Mouse (Mus musculus): ENCODE results near the gene Cacna2d3. TPM values are rescaled to one million over a fixed set of nuclear protein-coding genes. Genes with fewer than 3 reads are reported as not detected.
A peak's percentile ranks its signal among the peaks of the same experiment; 100 is the strongest.

The Cacna2d3 gene
- polyA plus RNA-seq, 1 experiment from 2014 or later = 1.9 TPM

- Histone ChIP-seq H3K4me1 (peaks cover 27% of the 10 kb centered on the region), H3K9me3 (no peaks in the 10 kb centered on the region), H3K27ac (replicated peaks) (no peak overlapping the region), H3K27me3 (replicated peaks; ENCODE audit: low read depth, poor library complexity, severe bottlenecking) (no peaks in the 10 kb centered on the region), H3K36me3 (replicated peaks) (no peaks in the 10 kb centered on the region), H3K4me3 (no peak overlapping the region)
- DNase-seq (ENCODE audit: low spot score) = no peak
- WGBS = 87% methylated on average over 4 of the region's 4 CpGs
Observed at GRCm38 (mm10) chr14:29021295-29021694, 700.4 kb downstream of the Cacna2d3 start.

GRCm38 (mm10) chr14:29018316-29019000 is 703.2 kb downstream of the Cacna2d3 start:
- peaks cover 33% of the 10 kb centered on the region for H3K4me1 ChIP-seq
- no peak for DNase-seq (ENCODE audit: low spot score)
- WGBS = 31% methylated on average over 7 of the region's 7 CpGs
- H3K36me3 ChIP-seq (replicated peaks) = no peaks in the 10 kb centered on the region
- no peak overlapping the region for H3K4me3 ChIP-seq
- no peaks in the 10 kb centered on the region for H3K9me3 ChIP-seq
- H3K27ac ChIP-seq (replicated peaks) = no peak overlapping the region
- no peaks in the 10 kb centered on the region for H3K27me3 ChIP-seq (replicated peaks; ENCODE audit: low read depth, poor library complexity, severe bottlenecking)

DNA sequence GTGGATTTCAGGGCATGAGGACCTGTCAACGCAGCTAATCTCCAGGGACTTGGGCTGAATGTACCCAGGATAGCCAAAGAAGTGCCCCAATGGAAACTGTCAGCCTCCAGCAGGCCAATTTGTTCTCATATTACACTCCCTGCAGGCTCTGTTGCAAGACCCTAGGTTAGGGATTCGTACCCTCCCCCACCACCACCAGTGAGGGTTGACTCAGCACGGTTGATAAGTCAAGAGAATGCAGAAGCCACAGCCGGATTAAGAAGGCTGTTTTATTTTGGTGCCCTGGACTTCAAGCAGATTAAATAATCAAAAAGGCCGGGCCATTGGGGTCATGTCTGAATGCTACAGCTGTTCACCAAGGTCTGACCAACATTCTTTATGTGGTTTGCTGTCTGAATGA is 703.8 kb downstream of the Cacna2d3 start, which contains the start of gene Lrtm1:
Lrtm1 (plus strand) TSS at position 326 of the 400 bp plus-strand sequence.
- peak; percentile 72 for DNase-seq (ENCODE audit: low spot score)
- Histone ChIP-seq H3K27ac (replicated peaks) (peak within 1 kb of the TSS; percentile 51), H3K4me1 (peaks cover 33% of the 10 kb centered on the region), H3K4me3 (no peak within 1 kb of the TSS), H3K27me3 (replicated peaks; ENCODE audit: low read depth, poor library complexity, severe bottlenecking) (no peaks in the 10 kb centered on the region), H3K36me3 (replicated peaks) (no peaks in the 10 kb centered on the region), H3K9me3 (no peaks in the 10 kb centered on the region)
- 4% methylated on average over 5 of the region's 5 CpGs for WGBS

DNA sequence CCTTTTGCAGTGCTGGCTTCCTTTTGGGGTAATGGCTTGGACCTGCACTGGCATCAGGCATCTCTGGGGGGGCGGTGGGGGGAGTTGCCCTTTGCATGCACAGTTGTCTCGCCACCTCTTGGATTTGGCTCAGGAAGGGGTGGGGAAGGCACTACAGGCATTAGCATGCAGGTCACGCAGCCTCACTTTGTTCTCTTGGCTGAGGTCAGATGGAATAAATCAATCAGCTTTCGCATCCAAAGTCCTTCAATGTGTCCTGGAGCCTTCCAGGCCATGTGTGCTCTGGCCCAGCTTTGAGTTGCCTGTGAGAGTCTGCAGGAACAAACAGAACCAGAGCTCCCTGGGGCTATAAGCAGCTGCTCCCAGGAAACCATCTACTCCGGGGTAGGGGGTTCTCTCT is 705.8 kb downstream of the Cacna2d3 start:
- H3K36me3 ChIP-seq (replicated peaks) = no peaks in the 10 kb centered on the region
- peaks cover 33% of the 10 kb centered on the region for H3K4me1 ChIP-seq
- peak overlapping the region; percentile 12; the same call in 1 of the 2 replicates for H3K27ac ChIP-seq (replicated peaks)
- WGBS = 47% methylated on average over 5 of the region's 5 CpGs
- no peaks in the 10 kb centered on the region for H3K27me3 ChIP-seq (replicated peaks; ENCODE audit: low read depth, poor library complexity, severe bottlenecking)
- no peak overlapping the region for H3K4me3 ChIP-seq
- peak; percentile 25 for DNase-seq (ENCODE audit: low spot score)
- no peaks in the 10 kb centered on the region for H3K9me3 ChIP-seq

- Histone ChIP-seq H3K36me3 (replicated peaks) (no peaks in the 10 kb centered on the region), H3K4me3 (no peak overlapping the region), H3K27me3 (replicated peaks; ENCODE audit: low read depth, poor library complexity, severe bottlenecking) (no peaks in the 10 kb centered on the region), H3K9me3 (no peaks in the 10 kb centered on the region), H3K27ac (replicated peaks) (no peak overlapping the region), H3K4me1 (peaks cover 33% of the 10 kb centered on the region)
- 93% methylated on average over 2 of the region's 2 CpGs for WGBS
- DNase-seq (ENCODE audit: low spot score) = no peak
Observed at GRCm38 (mm10) chr14:29014680-29015079, 707.0 kb downstream of the Cacna2d3 start.

- Histone ChIP-seq H3K27ac (replicated peaks) (no peak overlapping the region), H3K4me3 (no peak overlapping the region), H3K27me3 (replicated peaks; ENCODE audit: low read depth, poor library complexity, severe bottlenecking) (no peaks in the 10 kb centered on the region), H3K36me3 (replicated peaks) (no peaks in the 10 kb centered on the region), H3K9me3 (no peaks in the 10 kb centered on the region), H3K4me1 (peaks cover 27% of the 10 kb centered on the region)
- no peak for DNase-seq (ENCODE audit: low spot score)
- WGBS = 89% methylated on average over 3 of the region's 3 CpGs
Observed at GRCm38 (mm10) chr14:29013161-29013560, 708.5 kb downstream of the Cacna2d3 start.

- 90% methylated on average over 4 of the region's 4 CpGs for WGBS
- Histone ChIP-seq H3K27ac (replicated peaks) (no peak overlapping the region), H3K36me3 (replicated peaks) (no peaks in the 10 kb centered on the region)
Observed at GRCm38 (mm10) chr14:29009644-29010043, 712.0 kb downstream of the Cacna2d3 start.

DNA sequence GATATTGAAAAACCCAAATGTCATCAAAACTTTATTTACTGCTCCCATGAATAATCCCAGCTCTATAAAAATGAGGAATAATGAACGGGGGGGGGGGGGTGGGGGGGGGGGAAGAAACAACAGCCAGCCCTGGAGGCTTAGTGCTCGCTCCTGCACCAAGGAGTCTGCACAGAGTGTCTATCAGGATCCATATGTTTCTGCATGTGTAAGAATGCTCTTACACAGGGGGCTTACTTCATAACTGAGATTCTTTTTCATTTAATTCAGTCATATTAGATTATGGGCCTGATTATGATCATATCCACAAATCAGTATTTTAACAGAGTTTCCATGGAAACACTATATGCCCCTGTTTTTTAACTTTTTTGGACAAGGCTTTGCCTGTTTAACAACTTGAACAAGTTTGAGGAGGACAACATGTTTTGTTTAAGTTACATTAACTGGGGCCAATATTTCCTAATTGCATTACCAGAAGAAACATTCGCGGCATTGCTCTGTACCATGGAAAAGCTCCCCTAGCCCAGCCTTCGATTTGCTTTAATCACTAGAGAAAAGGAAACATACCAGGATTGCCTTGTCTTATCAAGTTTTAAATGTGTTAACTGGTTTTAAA is 716.3 kb downstream of the Cacna2d3 start:
- no peaks in the 10 kb centered on the region for H3K4me1 ChIP-seq
- no peaks in the 10 kb centered on the region for H3K36me3 ChIP-seq (replicated peaks)
- 71% methylated on average over 5 of the region's 5 CpGs for WGBS
- no peaks in the 10 kb centered on the region for H3K27me3 ChIP-seq (replicated peaks; ENCODE audit: low read depth, poor library complexity, severe bottlenecking)
- H3K9me3 ChIP-seq = no peaks in the 10 kb centered on the region
- DNase-seq (ENCODE audit: low spot score) = no peak
- no peak overlapping the region for H3K4me3 ChIP-seq
- no peak overlapping the region for H3K27ac ChIP-seq (replicated peaks)

More at GRCm38 (mm10) chr14:29009644-29010043, 712.0 kb downstream of the Cacna2d3 start:
- Histone ChIP-seq H3K27me3 (replicated peaks; ENCODE audit: low read depth, poor library complexity, severe bottlenecking) (no peaks in the 10 kb centered on the region), H3K4me1 (no peaks in the 10 kb centered on the region), H3K9me3 (no peaks in the 10 kb centered on the region), H3K4me3 (no peak overlapping the region)
- no peak for DNase-seq (ENCODE audit: low spot score)

DNA sequence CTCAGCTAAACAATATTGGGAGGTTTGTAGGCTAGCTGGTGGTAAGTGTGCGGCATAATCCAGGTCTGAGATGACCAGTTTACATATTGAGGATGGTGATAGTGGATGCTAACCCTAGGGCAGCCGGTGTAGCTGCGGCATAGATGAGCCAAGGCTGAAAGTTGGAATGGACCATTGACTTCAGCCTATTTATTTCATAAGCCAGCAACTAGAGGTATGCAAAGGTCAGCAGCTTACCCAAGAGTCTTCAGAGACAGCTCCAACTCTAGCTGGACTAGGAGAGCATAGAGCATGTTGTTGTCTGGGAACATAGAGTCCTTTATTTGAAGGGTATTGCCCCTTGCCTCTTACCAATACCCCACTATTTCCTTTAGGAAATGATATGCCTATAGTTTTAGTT is 725.1 kb downstream of the Cacna2d3 start:
- H3K9me3 ChIP-seq = no peaks in the 10 kb centered on the region
- WGBS = 94% methylated on average over 3 of the region's 3 CpGs
- H3K4me1 ChIP-seq = no peaks in the 10 kb centered on the region
- no peak overlapping the region for H3K4me3 ChIP-seq
- H3K36me3 ChIP-seq (replicated peaks) = no peaks in the 10 kb centered on the region
- no peak overlapping the region for H3K27ac ChIP-seq (replicated peaks)
- no peaks in the 10 kb centered on the region for H3K27me3 ChIP-seq (replicated peaks; ENCODE audit: low read depth, poor library complexity, severe bottlenecking)
- no peak for DNase-seq (ENCODE audit: low spot score)

DNA sequence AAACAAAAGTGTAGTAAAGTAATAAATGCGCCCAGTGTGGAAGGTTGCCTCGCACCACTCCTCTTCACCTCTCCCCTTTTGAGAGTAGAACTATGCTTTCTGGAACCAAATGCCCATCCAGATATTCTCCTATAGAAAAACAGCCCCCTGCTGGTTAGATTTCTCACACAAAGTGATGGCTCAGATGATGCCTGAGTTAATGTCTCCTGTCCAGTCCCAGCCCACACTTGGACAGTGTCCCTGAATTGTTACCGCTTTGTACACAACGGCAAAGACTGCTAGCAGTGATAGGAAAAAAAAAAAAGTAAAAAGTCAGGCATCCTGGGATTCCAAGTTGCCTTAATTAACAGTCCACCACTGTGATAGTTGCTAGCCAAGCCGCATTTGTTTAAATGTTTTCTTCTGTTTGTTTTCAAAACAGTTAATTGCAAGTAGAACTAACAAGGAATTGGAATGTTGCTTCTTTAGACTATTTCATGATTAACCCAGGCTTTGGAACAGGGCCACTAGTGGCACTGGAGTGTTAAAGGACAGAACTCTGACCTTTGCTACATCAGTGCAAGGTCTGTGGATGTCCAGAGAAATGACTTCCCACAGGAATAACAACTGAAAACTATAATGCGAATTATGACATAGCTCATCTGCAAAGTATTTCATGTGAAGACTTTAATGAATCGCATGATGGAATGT is 733.3 kb downstream of the Cacna2d3 start:
- H3K27ac ChIP-seq (replicated peaks) = no peak overlapping the region
- H3K4me1 ChIP-seq = no peaks in the 10 kb centered on the region
- 88% methylated on average over 7 of the region's 7 CpGs for WGBS
- DNase-seq (ENCODE audit: low spot score) = no peak
- no peaks in the 10 kb centered on the region for H3K36me3 ChIP-seq (replicated peaks)
- no peak overlapping the region for H3K4me3 ChIP-seq
- H3K9me3 ChIP-seq = no peaks in the 10 kb centered on the region
- no peaks in the 10 kb centered on the region for H3K27me3 ChIP-seq (replicated peaks; ENCODE audit: low read depth, poor library complexity, severe bottlenecking)

GRCm38 (mm10) chr14:28984276-28984675 is 737.4 kb downstream of the Cacna2d3 start:
- WGBS = 84% methylated on average over 2 of the region's 2 CpGs
- Histone ChIP-seq H3K27me3 (replicated peaks; ENCODE audit: low read depth, poor library complexity, severe bottlenecking) (no peaks in the 10 kb centered on the region), H3K4me1 (peaks cover 9% of the 10 kb centered on the region), H3K27ac (replicated peaks) (no peak overlapping the region), H3K9me3 (no peaks in the 10 kb centered on the region), H3K4me3 (no peak overlapping the region), H3K36me3 (replicated peaks) (no peaks in the 10 kb centered on the region)
- DNase-seq (ENCODE audit: low spot score) = no peak

GRCm38 (mm10) chr14:28980482-28980881 is 741.2 kb downstream of the Cacna2d3 start:
- DNase-seq (ENCODE audit: low spot score) = peak; percentile 41
- H3K27ac ChIP-seq (replicated peaks) = 0 out of 2 replicates have a peak overlapping the region, but pooled peaks have one; percentile 48

More at GRCm38 (mm10) chr14:28980482-28980881, 741.2 kb downstream of the Cacna2d3 start:
- Histone ChIP-seq H3K4me1 (peaks cover 9% of the 10 kb centered on the region), H3K4me3 (no peak overlapping the region), H3K36me3 (replicated peaks) (no peaks in the 10 kb centered on the region), H3K9me3 (no peaks in the 10 kb centered on the region), H3K27me3 (replicated peaks; ENCODE audit: low read depth, poor library complexity, severe bottlenecking) (no peaks in the 10 kb centered on the region)
- 30% methylated on average over 3 of the region's 3 CpGs for WGBS
